Mouse (Mus musculus): ENCODE data around the gene Atl2.

- TF ChIP-seq CTCF (IDR thresholded peaks at IDR 0.05; ENCODE audit: control insufficient read depth, insufficient read depth, insufficient read length) (no peak), MAX (IDR thresholded peaks at IDR 0.05) (no peak), USF1 (IDR thresholded peaks at IDR 0.05; ENCODE audit: low read depth) (no peak), MYOD1 (IDR thresholded peaks at IDR 0.05; ENCODE audit: control insufficient read depth, insufficient read length, low read depth) (no peak), CEBPB (IDR thresholded peaks at IDR 0.05; ENCODE audit: low read depth) (no peak), MYOG (IDR thresholded peaks at IDR 0.05; ENCODE audit: control insufficient read depth, extremely low read depth, insufficient read length) (no peak)
Observed at GRCm38 (mm10) chr17:79920355-79920754, 24.4 kb upstream of the Atl2 start.
